Mouse (Mus musculus): ENCODE data around the gene Lhfpl5.

- no peak for TF ChIP-seq CTCF (IDR thresholded peaks at IDR 0.05; ENCODE audit: borderline replicate concordance, control insufficient read depth, extremely low read depth, insufficient read depth, low read length, poor library complexity)
- no peak for TF ChIP-seq POLR2A (IDR thresholded peaks at IDR 0.05; ENCODE audit: control insufficient read depth, extremely low read depth, insufficient read depth, low read length, poor library complexity)
These were observed 2.9 kb upstream of the Lhfpl5 start for GRCm38 (mm10) chr17:28572521-28572920.

Data from thymus, adult 2 months (tissue).